Mouse (Mus musculus) testis, adult 2 months (tissue): ENCODE measurements at regions not wholly inside any gene's neighbourhood (a gene's known extent, or its start where the extent isn't known, plus 50 kb on each side); places are given as distances from the start of the nearest gene placed in this dataset.

Experiments used
- CTCF ChIP-seq: fragments of 200-500 bp; IDR thresholded peaks from 2 replicates; pipeline ENCODE4 v1.5.1; 2012; ENCODE audit warnings: low read depth, mild to moderate bottlenecking, inconsistent platforms, low read length, moderate library complexity; ENCODE audit not compliant: control insufficient read depth, insufficient read depth, insufficient replicate concordance
- POLR2A ChIP-seq: fragments of 200-500 bp; IDR thresholded peaks from 2 replicates; pipeline ENCODE4 v1.6.1; 2012; ENCODE audit warnings: low read depth, mild to moderate bottlenecking, inconsistent platforms, low read length, moderate library complexity; ENCODE audit not compliant: control insufficient read depth

GRCm38 (mm10) chr11:30371963-30372362 lies 99.7 kb downstream of the 4930505A04Rik start:
- TF ChIP-seq CTCF (no peak), POLR2A (no peak)
